Mouse (Mus musculus): ENCODE data around the gene Shld2.

GRCm38 (mm10) chr14:34341993-34342392, 31.7 kb upstream of the Shld2 start:
- no peak for TF ChIP-seq CTCF (IDR thresholded peaks at IDR 0.05; ENCODE audit: insufficient read depth, low read depth, low read length)
- no peak for TF ChIP-seq POLR2A (IDR thresholded peaks at IDR 0.05; ENCODE audit: insufficient read depth, low read depth, low read length)
